Mouse (Mus musculus) bone marrow macrophage, adult 2 months (primary cell): Measurements from ENCODE around the gene Rnf10. TPM values are rescaled to one million over a fixed set of nuclear protein-coding genes. Genes with fewer than 3 reads are reported as not detected.

ENCODE experiments used
- H3K27ac ChIP-seq: 2 replicates; pipeline ENCODE4 v1.5.1; 2012; ENCODE audit warnings: low read depth, low read length; ENCODE audit not compliant: insufficient read depth
- H3K4me1 ChIP-seq: 2 replicates; pipeline ENCODE4 v1.6.1; 2012; ENCODE audit warnings: low read length; ENCODE audit not compliant: control insufficient read depth, insufficient read depth
- H3K4me3 ChIP-seq: 2 replicates; pipeline ENCODE4 v1.5.1; 2012; ENCODE audit warnings: mild to moderate bottlenecking, low read length, moderate library complexity; ENCODE audit not compliant: insufficient read depth
- CTCF ChIP-seq: IDR thresholded peaks from 2 replicates; pipeline ENCODE4 v1.5.1; 2012; ENCODE audit warnings: low read depth, mild to moderate bottlenecking, low read length, moderate library complexity
- POLR2A ChIP-seq: IDR thresholded peaks from 2 replicates; pipeline ENCODE4 v1.6.1; 2012; ENCODE audit warnings: mild to moderate bottlenecking, low read depth, low read length, borderline replicate concordance
- polyA plus RNA-seq: library from polyadenylated mRNA; stranded (reverse); fragments of >200 nt; gene quantifications from 2 replicates; pipeline ENCODE4 v1.2.4, GENCODE M21; 2012; ENCODE audit not compliant: missing spikeins, insufficient read depth, insufficient read length

Gene Rnf10
- polyA plus RNA-seq, 1 experiment: 105 TPM

- Histone ChIP-seq H3K27ac (no peak overlapping the region), H3K4me1 (peaks cover 50% of the 10 kb centered on the region), H3K4me3 (no peak overlapping the region)
- TF ChIP-seq CTCF (no peak), POLR2A (no peak)
These were observed 5.8 kb downstream of the Rnf10 start for GRCm38 (mm10) chr5:115266787-115267468.

- no peak overlapping the region for H3K4me3 ChIP-seq
- H3K27ac ChIP-seq: no peak overlapping the region
- H3K4me1 ChIP-seq: peaks cover 50% of the 10 kb centered on the region
- TF ChIP-seq POLR2A: no peak
- no peak for TF ChIP-seq CTCF
These were observed 6.4 kb downstream of the Rnf10 start for GRCm38 (mm10) chr5:115266340-115266739.

DNA sequence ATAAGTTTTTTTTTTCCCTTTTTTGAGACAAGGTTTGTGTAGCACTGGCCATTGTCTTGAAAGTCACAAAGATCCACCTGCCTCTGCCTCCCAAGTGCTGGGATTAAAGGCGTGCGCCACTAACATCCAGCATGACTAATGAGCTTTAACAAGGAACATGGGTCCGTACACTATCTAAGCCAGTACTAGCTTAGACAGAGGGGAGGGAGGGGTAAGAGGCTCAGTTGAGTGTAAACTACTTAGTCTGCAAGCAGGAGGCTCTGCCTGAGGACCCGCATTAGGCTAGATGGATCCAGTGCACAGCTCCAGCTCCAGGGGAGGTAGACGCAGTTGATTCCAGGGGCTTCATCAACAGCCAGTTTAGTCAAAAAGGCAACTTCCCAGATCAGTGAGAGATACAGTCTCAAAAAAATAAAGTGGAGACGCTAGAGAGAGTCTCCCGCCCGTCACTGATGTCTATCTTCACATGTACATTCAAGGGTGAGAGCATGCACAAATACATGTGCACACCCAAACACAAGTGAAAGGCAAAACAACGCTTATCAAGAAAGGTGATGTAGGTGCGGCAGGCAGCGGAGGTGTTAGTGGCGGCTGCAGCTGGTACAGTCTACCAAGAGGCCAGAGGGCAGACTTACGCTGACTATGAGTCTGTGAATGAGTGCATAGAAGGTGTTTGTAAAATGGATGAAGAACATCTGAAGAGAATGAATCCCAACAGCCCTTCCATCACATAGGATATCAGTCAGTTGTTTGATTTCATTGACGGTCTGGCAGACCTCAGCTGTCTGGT, 10.0 kb downstream of the Rnf10 start:
- no peak overlapping the region for H3K4me3 ChIP-seq
- peaks cover 38% of the 10 kb centered on the region for H3K4me1 ChIP-seq
- no peak overlapping the region for H3K27ac ChIP-seq
- no peak for TF ChIP-seq POLR2A
- no peak for TF ChIP-seq CTCF

- Histone ChIP-seq H3K4me1 (peaks cover 31% of the 10 kb centered on the region), H3K27ac (no peak overlapping the region), H3K4me3 (no peak overlapping the region)
- no peak for TF ChIP-seq POLR2A
- no peak for TF ChIP-seq CTCF
These were observed 10.8 kb downstream of the Rnf10 start for GRCm38 (mm10) chr5:115261880-115262279.

- H3K4me3 ChIP-seq: no peak overlapping the region
- TF ChIP-seq POLR2A (no peak), CTCF (no peak)
- peaks cover 24% of the 10 kb centered on the region for H3K4me1 ChIP-seq
- H3K27ac ChIP-seq: no peak overlapping the region; the same call in 1 of the 2 replicates
These were observed 11.6 kb downstream of the Rnf10 start for GRCm38 (mm10) chr5:115261141-115261540.

DNA sequence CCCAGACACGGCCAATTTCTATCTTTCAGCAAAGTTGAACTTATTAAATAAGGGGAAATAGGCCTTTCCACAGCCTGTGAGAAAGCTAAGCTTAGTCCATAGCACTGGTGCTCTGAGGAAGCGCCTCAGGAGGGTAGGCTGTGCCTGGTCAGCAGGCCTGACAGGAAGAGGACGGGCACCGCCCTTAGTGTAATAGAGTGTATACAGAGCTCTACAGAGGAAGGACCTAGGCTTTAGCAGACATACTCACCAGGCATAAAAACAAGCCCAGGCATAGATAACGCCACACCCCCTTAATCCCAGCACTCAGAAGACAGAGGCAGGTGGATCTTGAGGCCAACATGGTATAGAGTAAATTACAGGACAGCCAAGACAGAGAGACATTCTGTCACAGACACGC, 12.3 kb downstream of the Rnf10 start:
- Histone ChIP-seq H3K4me1 (peaks cover 20% of the 10 kb centered on the region), H3K4me3 (no peak overlapping the region), H3K27ac (peak overlapping the region; percentile 79)
- no peak for TF ChIP-seq POLR2A
- no peak for TF ChIP-seq CTCF

GRCm38 (mm10) chr5:115256909-115257546, 15.7 kb downstream of the Rnf10 start:
- peaks cover 14% of the 10 kb centered on the region for H3K4me1 ChIP-seq
- no peak overlapping the region for H3K4me3 ChIP-seq
- no peak overlapping the region for H3K27ac ChIP-seq
- TF ChIP-seq CTCF (no peak), POLR2A (no peak)

GRCm38 (mm10) chr5:115255472-115255871, 17.2 kb downstream of the Rnf10 start:
- H3K4me1 ChIP-seq: peaks cover 6% of the 10 kb centered on the region
- H3K4me3 ChIP-seq: no peak overlapping the region
- TF ChIP-seq POLR2A: no peak
- no peak for TF ChIP-seq CTCF
- no peak overlapping the region for H3K27ac ChIP-seq

DNA sequence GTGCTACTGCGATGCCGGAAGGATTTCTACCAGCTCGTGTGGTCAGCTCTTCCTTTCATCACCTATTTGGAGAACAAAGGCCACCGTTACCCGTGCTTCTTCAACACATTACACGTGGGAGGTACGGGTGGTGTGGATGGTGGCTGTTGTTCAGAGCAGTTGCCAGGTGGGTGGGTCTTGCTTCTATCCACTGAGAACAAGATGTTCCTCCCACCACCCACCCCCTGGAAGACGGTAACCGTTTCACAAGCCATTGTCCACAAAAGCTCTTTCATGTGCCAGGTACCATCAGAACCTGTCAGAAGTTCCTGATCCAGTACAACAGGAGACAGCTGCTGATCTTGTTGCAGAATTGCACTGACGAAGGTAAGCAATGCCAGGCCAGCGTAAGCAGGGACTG, 32.5 kb downstream of the Rnf10 start:
- no peak for TF ChIP-seq POLR2A
- TF ChIP-seq CTCF: no peak
- no peak overlapping the region for H3K27ac ChIP-seq
- no peak overlapping the region for H3K4me3 ChIP-seq
- H3K4me1 ChIP-seq: peaks cover 5% of the 10 kb centered on the region
